Mouse (Mus musculus) liver, adult 2 months (tissue): ENCODE results near the gene Unc5c. TPM values are rescaled to one million over a fixed set of nuclear protein-coding genes. Genes with fewer than 3 reads are reported as not detected.

Experiments used
- DNase-seq: peaks from one replicate; pipeline ENCODE4 v3.0.0-alpha.2; 2011; ENCODE audit warnings: low read depth, low spot score; ENCODE audit errors: extremely low read depth
- H3K27ac ChIP-seq: fragments of 200-500 bp; replicated peaks from 2 replicates; pipeline ENCODE4 v1.5.1; 2012; ENCODE audit warnings: low read depth, mild to moderate bottlenecking, control low read depth, inconsistent platforms, low read length; ENCODE audit not compliant: insufficient read depth
- H3K27me3 ChIP-seq: fragments of 200-500 bp; 2 replicates; pipeline ENCODE4 v1.6.1; 2012; ENCODE audit warnings: mild to moderate bottlenecking, moderate library complexity, low read length, inconsistent platforms; ENCODE audit not compliant: control insufficient read depth, insufficient read depth
- H3K36me3 ChIP-seq: fragments of 200-500 bp; 2 replicates; pipeline ENCODE4 v1.6.1; 2012; ENCODE audit warnings: low read length, inconsistent platforms; ENCODE audit not compliant: control insufficient read depth, insufficient read depth
- H3K4me1 ChIP-seq: fragments of 200-500 bp; 2 replicates; pipeline ENCODE4 v1.6.1; 2011; ENCODE audit warnings: low read length; ENCODE audit not compliant: control insufficient read depth, insufficient read depth
- H3K4me3 ChIP-seq: fragments of 200-500 bp; 2 replicates; pipeline ENCODE4 v1.5.1; 2011; ENCODE audit warnings: low read depth, mild to moderate bottlenecking, control low read depth, low read length, moderate library complexity; ENCODE audit not compliant: insufficient read depth
- H3K79me2 ChIP-seq: fragments of 200-500 bp; 2 replicates; pipeline ENCODE4 v1.6.1; 2012; ENCODE audit warnings: inconsistent platforms, mild to moderate bottlenecking, low read length, moderate library complexity; ENCODE audit not compliant: control insufficient read depth, insufficient read depth
- H3K9ac ChIP-seq: fragments of 200-500 bp; 2 replicates; pipeline ENCODE4 v1.6.1; 2012; ENCODE audit warnings: low read depth, mild to moderate bottlenecking, control low read depth, inconsistent platforms, low read length
- CTCF ChIP-seq: fragments of 200-500 bp; IDR thresholded peaks from 2 replicates; pipeline ENCODE4 v1.5.1; 2011; ENCODE audit warnings: low read depth, low read length, control low read depth
- POLR2A ChIP-seq: fragments of 200-500 bp; IDR thresholded peaks from 2 replicates; pipeline ENCODE4 v1.6.1; 2011; ENCODE audit warnings: low read length, control low read depth; ENCODE audit not compliant: insufficient read depth; ENCODE audit errors: extremely low read depth
- WGBS: fragments of 180-500 bp; shearing (Covaris S2); methylation state at CpG from one replicate; pipeline ENCODE4 v1.1.7; 2018; 5-methylcytosine and 5-hydroxymethylcytosine counted together
- polyA plus RNA-seq: library from polyadenylated mRNA; depleted of rRNA; stranded (reverse); fragments of >200 nt; gene quantifications from 2 replicates; pipeline ENCODE4 v1.2.3, GENCODE M21; 2012
- total RNA-seq: library from RNA; depleted of rRNA; stranded (reverse); fragments of >200 nt; gene quantifications from 2 replicates; pipeline ENCODE4 v1.2.3, GENCODE M21; 2014

Gene Unc5c
- total and polyA plus RNA-seq, 2 experiments: not detected

- 23% methylated on average over 2 of the region's 2 CpGs for WGBS
- Histone ChIP-seq H3K9ac (no peak overlapping the region), H3K4me3 (no peak overlapping the region), H3K27me3 (no peaks in the 10 kb centered on the region), H3K79me2 (no peaks in the 10 kb centered on the region), H3K4me1 (no peaks in the 10 kb centered on the region), H3K36me3 (no peaks in the 10 kb centered on the region), H3K27ac (no peak overlapping the region)
- TF ChIP-seq POLR2A (no peak), CTCF (no peak)
- DNase-seq: no peak
These were observed 346.3 kb downstream of the Unc5c start for GRCm38 (mm10) chr3:141811348-141811747.

DNA sequence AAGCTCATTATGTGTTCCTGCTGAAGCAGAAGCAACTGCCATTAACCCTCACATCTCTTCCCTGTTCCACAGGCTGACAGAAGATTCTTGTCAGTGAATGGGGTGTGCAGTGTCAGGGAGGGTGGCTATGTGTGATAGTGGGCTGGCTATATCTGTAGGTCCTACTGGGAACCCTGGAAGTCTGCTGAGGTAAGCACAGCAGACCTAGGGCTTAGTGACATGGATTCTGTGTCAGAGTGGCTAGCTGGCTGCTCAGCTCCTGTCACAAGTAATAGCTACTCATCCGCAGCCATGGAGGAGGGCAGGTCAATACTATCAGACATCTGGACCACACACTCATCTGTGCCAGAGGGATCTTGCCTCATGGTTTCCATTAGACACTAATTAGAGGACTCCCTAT, 349.8 kb downstream of the Unc5c start:
- TF ChIP-seq POLR2A (no peak), CTCF (no peak)
- H3K4me1 ChIP-seq: no peaks in the 10 kb centered on the region
- WGBS: 92% methylated on average over 1 of the region's 1 CpGs
- no peaks in the 10 kb centered on the region for H3K79me2 ChIP-seq
- no peak overlapping the region for H3K27ac ChIP-seq
- H3K36me3 ChIP-seq: no peaks in the 10 kb centered on the region
- DNase-seq: no peak
- H3K4me3 ChIP-seq: no peak overlapping the region
- H3K9ac ChIP-seq: no peak overlapping the region
- no peaks in the 10 kb centered on the region for H3K27me3 ChIP-seq

- H3K9ac ChIP-seq: no peak overlapping the region
- no peaks in the 10 kb centered on the region for H3K79me2 ChIP-seq
- DNase-seq: no peak
- H3K36me3 ChIP-seq: no peaks in the 10 kb centered on the region
- no peak overlapping the region for H3K27ac ChIP-seq
- TF ChIP-seq CTCF (no peak), POLR2A (no peak)
- H3K4me1 ChIP-seq: no peaks in the 10 kb centered on the region
- WGBS: 54% methylated on average over 3 of the region's 3 CpGs
- no peaks in the 10 kb centered on the region for H3K27me3 ChIP-seq
- no peak overlapping the region for H3K4me3 ChIP-seq
These were observed 353.7 kb downstream of the Unc5c start for GRCm38 (mm10) chr3:141818615-141819312.

- TF ChIP-seq CTCF: no peak
- TF ChIP-seq POLR2A: no peak
- Histone ChIP-seq H3K27ac (no peak overlapping the region), H3K36me3 (no peaks in the 10 kb centered on the region), H3K4me3 (no peak overlapping the region), H3K4me1 (no peaks in the 10 kb centered on the region), H3K27me3 (no peaks in the 10 kb centered on the region), H3K9ac (no peak overlapping the region), H3K79me2 (no peaks in the 10 kb centered on the region)
- DNase-seq: no peak
- WGBS: 48% methylated on average over 13 of the region's 13 CpGs
These were observed 354.4 kb downstream of the Unc5c start for GRCm38 (mm10) chr3:141819331-141819941.

DNA sequence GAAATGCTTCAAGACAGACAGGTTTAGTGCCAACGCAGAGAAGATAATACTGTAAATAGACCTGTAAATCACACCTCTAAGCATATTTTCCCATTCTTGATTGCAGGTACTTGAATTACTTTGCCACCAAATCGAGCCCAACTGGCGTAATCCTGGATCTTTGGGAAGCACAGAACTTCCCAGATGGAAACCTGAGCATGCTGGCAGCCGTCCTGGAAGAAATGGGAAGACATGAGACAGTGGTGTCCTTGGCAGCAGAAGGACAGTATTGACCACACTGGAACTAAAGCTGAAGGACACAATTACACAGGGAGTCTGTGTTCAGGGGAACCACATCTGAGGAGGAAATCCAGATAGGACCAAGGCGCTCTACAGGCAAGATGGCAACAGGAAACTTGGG, 363.3 kb downstream of the Unc5c start:
- Histone ChIP-seq H3K36me3 (no peaks in the 10 kb centered on the region), H3K27me3 (no peaks in the 10 kb centered on the region), H3K4me1 (no peaks in the 10 kb centered on the region), H3K79me2 (no peaks in the 10 kb centered on the region), H3K9ac (no peak overlapping the region), H3K27ac (no peak overlapping the region), H3K4me3 (no peak overlapping the region)
- TF ChIP-seq CTCF (no peak), POLR2A (no peak)
- 75% methylated on average over 5 of the region's 5 CpGs for WGBS
- DNase-seq: no peak

DNA sequence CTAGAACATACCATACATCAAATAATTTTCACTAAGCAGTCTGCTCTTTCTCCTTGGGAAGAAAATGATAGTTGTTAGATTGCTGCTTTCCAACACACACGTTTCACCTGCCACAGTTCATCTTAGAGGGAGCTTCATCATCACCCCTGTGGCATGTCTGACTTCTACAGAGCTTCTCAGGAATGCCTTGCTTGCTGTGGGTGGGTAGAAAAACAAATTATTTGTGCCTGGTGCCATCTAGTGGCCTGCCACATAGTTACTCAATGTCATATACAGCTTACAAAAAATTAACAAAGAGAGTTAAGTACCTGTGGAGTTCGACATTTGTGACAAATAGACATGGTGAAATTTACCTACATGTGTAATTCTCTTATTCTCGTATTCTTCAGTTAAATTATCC, 366.1 kb downstream of the Unc5c start:
- H3K27me3 ChIP-seq: no peaks in the 10 kb centered on the region
- no peaks in the 10 kb centered on the region for H3K4me1 ChIP-seq
- H3K79me2 ChIP-seq: no peaks in the 10 kb centered on the region
- DNase-seq: peak; percentile 12
- H3K4me3 ChIP-seq: no peak overlapping the region
- WGBS: 11% methylated on average over 3 of the region's 3 CpGs
- no peaks in the 10 kb centered on the region for H3K36me3 ChIP-seq
- no peak overlapping the region for H3K9ac ChIP-seq
- TF ChIP-seq POLR2A: no peak
- peak; percentile 26 for TF ChIP-seq CTCF
- no peak overlapping the region for H3K27ac ChIP-seq
